Mouse (Mus musculus) CH12.LX (cell line): ENCODE measurements around the gene Psmd7. TPM values are rescaled to one million over a fixed set of nuclear protein-coding genes. Genes with fewer than 3 reads are reported as not detected.

Source experiments
- DNase-seq: peaks from one replicate; pipeline ENCODE4 v3.0.0-alpha.2; 2013; ENCODE audit errors: extremely low read depth
- H3K27ac ChIP-seq: 2 replicates; pipeline ENCODE4 v1.5.1; 2012; ENCODE audit warnings: low read depth, mild to moderate bottlenecking, control low read depth, moderate library complexity; ENCODE audit not compliant: insufficient read depth
- H3K27me3 ChIP-seq: replicated peaks from 2 replicates; pipeline ENCODE3; 2012; ENCODE audit warnings: inconsistent platforms
- H3K36me3 ChIP-seq, 2 experiments: replicated peaks in 1 of 2; 2 replicates each; pipeline versions ENCODE3 to v1.6.1; 2012; ENCODE audit warnings: inconsistent platforms in 1 of 2, low read length in 1 of 2, mild to moderate bottlenecking in 1 of 2, mixed read lengths in 1 of 2, moderate library complexity in 1 of 2; ENCODE audit not compliant: control insufficient read depth in 1 of 2, insufficient read depth in 1 of 2
- H3K4me1 ChIP-seq, 2 experiments: 2 replicates each; pipeline ENCODE4 v1.6.1; 2012; ENCODE audit warnings: inconsistent platforms in 1 of 2, moderate library complexity in 1 of 2; ENCODE audit not compliant: insufficient read depth in 2 of 2, control insufficient read depth in 1 of 2
- H3K4me2 ChIP-seq: 2 replicates; pipeline ENCODE4 v1.6.1; 2012; ENCODE audit warnings: low read depth, mild to moderate bottlenecking, control low read depth; ENCODE audit not compliant: poor library complexity, insufficient read depth, severe bottlenecking
- H3K4me3 ChIP-seq, 3 experiments: fragments of 150-350 bp in 1 of 3; sonication (generic) in 1 of 3; replicated peaks in 1 of 3; 2 replicates each; pipeline versions ENCODE3 to v1.5.1; 2011 to 2012; ENCODE audit warnings: low read depth in 2 of 3, low read length in 2 of 3, mild to moderate bottlenecking in 2 of 3, moderate library complexity in 2 of 3, control low read depth in 1 of 3, improper control_type of control experiment in 1 of 3, inconsistent platforms in 1 of 3, mixed read lengths in 1 of 3; ENCODE audit not compliant: poor library complexity in 1 of 3
- H3K79me2 ChIP-seq: replicated peaks from 2 replicates; pipeline ENCODE4 v1.6.1; 2012; ENCODE audit warnings: mild to moderate bottlenecking, moderate library complexity; ENCODE audit not compliant: control insufficient read depth, poor library complexity, insufficient read depth, severe bottlenecking; ENCODE audit errors: extremely low read depth
- H3K9ac ChIP-seq: 2 replicates; pipeline ENCODE4 v1.6.1; 2012; ENCODE audit warnings: low read depth, mild to moderate bottlenecking, control low read depth, moderate library complexity; ENCODE audit not compliant: insufficient read depth
- H3K9me3 ChIP-seq: replicated peaks from 2 replicates; pipeline ENCODE3; 2012; ENCODE audit warnings: low read length, inconsistent platforms, mixed read lengths
- CTCF ChIP-seq, 2 experiments: IDR thresholded peaks in 1 of 2; conservative IDR thresholded peaks in 1 of 2; 2 replicates each; pipeline ENCODE4 v1.5.1; 2011 to 2012; ENCODE audit warnings: low read depth in 2 of 2, low read length in 2 of 2, improper control_type of control experiment in 1 of 2, inconsistent platforms in 1 of 2, mild to moderate bottlenecking in 1 of 2, moderate library complexity in 1 of 2
- ELF1 ChIP-seq: IDR thresholded peaks from 2 replicates; pipeline ENCODE4 v1.6.1; 2014; ENCODE audit warnings: low read depth, mild to moderate bottlenecking, inconsistent platforms, low read length, improper control_type of control experiment
- GABPA ChIP-seq: IDR thresholded peaks from 2 replicates; pipeline ENCODE4 v1.6.1; 2012; ENCODE audit warnings: low read depth, low read length, improper control_type of control experiment, inconsistent platforms; ENCODE audit not compliant: insufficient replicate concordance
- IRF4 ChIP-seq: IDR thresholded peaks from 2 replicates; pipeline ENCODE4 v1.6.1; 2014; ENCODE audit warnings: low read depth, mild to moderate bottlenecking, inconsistent platforms, low read length, improper control_type of control experiment
- JUN ChIP-seq: IDR thresholded peaks from 2 replicates; pipeline ENCODE4 v1.6.1; 2011; ENCODE audit warnings: low read depth, mild to moderate bottlenecking, low read length, improper control_type of control experiment, moderate library complexity; ENCODE audit not compliant: insufficient read depth
- JUND ChIP-seq: conservative IDR thresholded peaks from 2 replicates; pipeline ENCODE4 v1.6.1; 2011; ENCODE audit warnings: low read depth, low read length, improper control_type of control experiment
- MAFK ChIP-seq: IDR thresholded peaks from 2 replicates; pipeline ENCODE4 v1.6.1; 2011; ENCODE audit warnings: low read length, improper control_type of control experiment; ENCODE audit not compliant: insufficient replicate concordance
- MYC ChIP-seq: IDR thresholded peaks from 2 replicates; pipeline ENCODE4 v1.6.1; 2011; ENCODE audit warnings: low read depth, mild to moderate bottlenecking, improper control_type of control experiment, low read length
- NELFE ChIP-seq: IDR thresholded peaks from 2 replicates; pipeline ENCODE4 v1.6.1; 2011; ENCODE audit warnings: low read depth, low read length, improper control_type of control experiment
- POLR2A ChIP-seq: IDR thresholded peaks from 2 replicates; pipeline ENCODE4 v1.6.1; 2011; ENCODE audit warnings: low read depth, mild to moderate bottlenecking, improper control_type of control experiment, low read length
- POLR2AphosphoS2 ChIP-seq: IDR thresholded peaks from 2 replicates; pipeline ENCODE4 v1.6.1; 2011; ENCODE audit warnings: low read depth, low read length, improper control_type of control experiment
- RAD21 ChIP-seq: IDR thresholded peaks from 2 replicates; pipeline ENCODE4 v1.6.1; 2011; ENCODE audit warnings: low read depth, mild to moderate bottlenecking, low read length, improper control_type of control experiment, moderate library complexity
- SMC3 ChIP-seq: IDR thresholded peaks from 2 replicates; pipeline ENCODE4 v1.6.1; 2011; ENCODE audit warnings: low read depth, low read length, improper control_type of control experiment
- TCF12 ChIP-seq: IDR thresholded peaks from 2 replicates; pipeline ENCODE4 v1.6.1; 2014; ENCODE audit warnings: low read depth, mild to moderate bottlenecking, inconsistent platforms, low read length, improper control_type of control experiment
- UBTF ChIP-seq: IDR thresholded peaks from 2 replicates; pipeline ENCODE4 v1.6.1; 2012; ENCODE audit warnings: low read depth, mild to moderate bottlenecking, inconsistent platforms, low read length, improper control_type of control experiment, moderate library complexity
- USF2 ChIP-seq: conservative IDR thresholded peaks from 2 replicates; pipeline ENCODE4 v1.6.1; 2011; ENCODE audit warnings: low read depth, low read length, improper control_type of control experiment
- ZC3H11A ChIP-seq: IDR thresholded peaks from 2 replicates; pipeline ENCODE4 v1.6.1; 2012; ENCODE audit warnings: low read depth, mild to moderate bottlenecking, inconsistent platforms, low read length, improper control_type of control experiment
- ZMIZ1 ChIP-seq: IDR thresholded peaks from 2 replicates; pipeline ENCODE4 v1.6.1; 2012; ENCODE audit warnings: low read depth, mild to moderate bottlenecking, inconsistent platforms, low read length, improper control_type of control experiment
- dilution Hi-C: fragments of 300-500 bp; cut with MboI; formaldehyde crosslinking; loops from 2 replicates; pipeline ENCODE4 v1.14.3; 2020; ENCODE audit warnings: low sequenced_read_pairs; ENCODE audit not compliant: extremely low pct_unique_long_range_greater_than_20kb, extremely low pct_ligation_motif_present
- in situ Hi-C: fragments of 300-500 bp; cut with MboI; formaldehyde crosslinking; loops from 3 replicates; pipeline ENCODE4 v1.14.3; 2019; ENCODE audit warnings: low sequenced_read_pairs, low pct_ligation_motif_present, low pct_unique_long_range_greater_than_20kb, mixed read lengths
- polyA plus RNA-seq: library from polyadenylated mRNA; unstranded; fragments of >175 nt; gene quantifications from 2 replicates; pipeline ENCODE4 v1.2.1, GENCODE M21; 2012; ENCODE audit warnings: low read depth; ENCODE audit not compliant: insufficient read length
- total RNA-seq, 2 experiments: library from RNA; depleted of rRNA; stranded (reverse); fragments of 300-350 nt in 1 of 2; fragments of >200 nt in 1 of 2; gene quantifications; 2 replicates each; pipeline ENCODE4 v1.2.3; 2012 to 2014

Gene Psmd7
- total and polyA plus RNA-seq, 3 experiments: 56.7 to 353 (median 110) TPM

DNA sequence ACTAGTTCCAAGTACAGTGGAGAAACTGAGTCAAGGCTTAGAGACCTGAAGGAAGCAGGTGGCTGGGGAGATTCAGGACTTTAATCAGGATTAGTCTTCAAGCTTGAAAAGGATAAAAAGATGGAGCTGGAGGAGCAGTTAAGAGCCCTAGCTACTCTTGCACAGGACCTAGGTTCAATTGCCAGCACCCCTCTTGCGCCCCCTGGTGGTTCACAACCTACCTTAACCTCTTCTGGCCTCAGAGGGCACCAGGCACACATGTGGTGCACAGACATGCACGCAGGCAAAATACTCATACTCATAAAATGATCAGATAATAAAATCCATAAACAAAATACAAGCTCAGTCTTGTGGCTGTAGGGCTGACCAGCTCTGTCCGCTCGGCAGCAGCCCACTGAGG lies 15.8 kb downstream of the Psmd7 start:
- DNase-seq: peak; percentile 86
- Histone ChIP-seq H3K36me3 (peaks cover 0 to 8% of the 10 kb centered on the region in 2 experiments), H3K27ac (no peak overlapping the region), H3K27me3 (no peaks in the 10 kb centered on the region), H3K79me2 (no peaks in the 10 kb centered on the region)
- dilution Hi-C loops: no loop called here
- TF ChIP-seq CTCF (conservative IDR thresholded peaks at IDR 0.05 in 1 of 2, IDR thresholded peaks at IDR 0.05 in 1 of 2; ENCODE audit: low read depth in 2 of 2, low read length in 2 of 2) (peak; percentile 84 to 95), RAD21 (peak; percentile 87), NELFE (no peak), IRF4 (0 out of 2 replicates have a peak, but pooled peaks have one; percentile 18), ZC3H11A (peak; percentile 75), MYC (0 out of 2 replicates have a peak, but pooled peaks have one; percentile 19), SMC3 (peak; percentile 98), ELF1 (no peak)
- TF ChIP-seq, all 38 proteins: peak for 6
- Histone ChIP-seq H3K9me3 (no peaks in the 10 kb centered on the region), H3K4me2 (no peak overlapping the region), H3K4me3 (no peak overlapping the region), H3K9ac (no peak overlapping the region), H3K4me1 (peaks cover 0 to 3% of the 10 kb centered on the region in 2 experiments; a peak in 1 of 4 replicates)
- in situ Hi-C loops: loop anchor here (25.0 kb wide), 1 partner anchor 460 kb away; no protein-coding TSS in a partner anchor

DNA sequence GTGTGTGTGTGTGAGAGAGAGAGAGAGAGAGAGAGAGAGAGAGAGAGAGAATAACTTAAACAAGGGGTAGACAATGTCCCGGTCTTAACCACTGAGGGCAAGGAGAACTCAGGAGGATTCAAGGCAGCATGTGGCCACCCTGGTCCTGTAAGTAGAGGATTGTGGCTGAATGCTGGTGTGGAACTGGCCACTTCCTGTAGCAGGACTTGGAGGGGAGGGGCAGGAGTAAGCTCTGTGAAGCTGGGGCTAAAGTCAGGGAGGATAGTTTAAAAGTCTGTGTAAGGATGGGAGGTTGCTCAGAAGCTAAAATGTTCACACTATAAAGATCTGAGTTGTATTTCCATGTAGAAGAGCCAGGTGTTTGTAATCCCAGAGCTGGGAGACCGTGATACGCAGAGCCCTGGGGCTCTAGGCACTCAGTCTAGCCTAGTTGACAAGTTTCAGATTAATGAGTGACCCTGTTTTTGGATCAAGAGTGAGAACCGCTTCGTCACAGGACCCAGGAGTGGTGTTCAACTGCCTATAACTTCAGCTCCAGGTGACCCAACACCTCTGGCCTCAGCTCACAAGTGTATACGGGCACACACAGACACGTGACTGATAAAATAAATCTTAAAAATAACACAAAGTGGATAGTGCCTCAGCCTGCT lies 16.7 kb downstream of the Psmd7 start:
- TF ChIP-seq IRF4: no peak
- TF ChIP-seq GABPA: no peak
- TF ChIP-seq MYC: no peak
- TF ChIP-seq TCF12: no peak
- no peak for TF ChIP-seq POLR2A
- TF ChIP-seq ZC3H11A: no peak
- no peak for TF ChIP-seq USF2
- TF ChIP-seq ZMIZ1: no peak
- no peak for TF ChIP-seq JUND
- no peak for TF ChIP-seq MAFK
- no peak for TF ChIP-seq POLR2AphosphoS2
- no peak for TF ChIP-seq UBTF
- no peak for TF ChIP-seq JUN
- Histone ChIP-seq H3K4me2 (no peak overlapping the region), H3K27ac (no peak overlapping the region), H3K79me2 (no peaks in the 10 kb centered on the region), H3K9me3 (no peaks in the 10 kb centered on the region), H3K36me3 (peaks cover 0 to 7% of the 10 kb centered on the region in 2 experiments), H3K4me1 (peaks cover 0 to 2% of the 10 kb centered on the region in 2 experiments; a peak in 1 of 4 replicates), H3K4me3 (no peak overlapping the region), H3K9ac (no peak overlapping the region), H3K27me3 (no peaks in the 10 kb centered on the region)
- dilution Hi-C loops: no loop called here
- DNase-seq: no peak
- in situ Hi-C loops: loop anchor here (25.0 kb wide), 1 partner anchor 459 kb away; no protein-coding TSS in a partner anchor
